Mouse (Mus musculus) erythroblast, embryonic 14.5 days (primary cell): ENCODE results near the gene Vps26c.

ENCODE experiments used
- GATA1 ChIP-seq: IDR thresholded peaks from 2 replicates; pipeline ENCODE4 v1.6.1; 2012; ENCODE audit warnings: low read length, inconsistent platforms, mixed read lengths
- TAL1 ChIP-seq: IDR thresholded peaks from 3 replicates; pipeline ENCODE4 v1.6.1; 2012; ENCODE audit warnings: low read length, inconsistent platforms, mixed read lengths

DNA sequence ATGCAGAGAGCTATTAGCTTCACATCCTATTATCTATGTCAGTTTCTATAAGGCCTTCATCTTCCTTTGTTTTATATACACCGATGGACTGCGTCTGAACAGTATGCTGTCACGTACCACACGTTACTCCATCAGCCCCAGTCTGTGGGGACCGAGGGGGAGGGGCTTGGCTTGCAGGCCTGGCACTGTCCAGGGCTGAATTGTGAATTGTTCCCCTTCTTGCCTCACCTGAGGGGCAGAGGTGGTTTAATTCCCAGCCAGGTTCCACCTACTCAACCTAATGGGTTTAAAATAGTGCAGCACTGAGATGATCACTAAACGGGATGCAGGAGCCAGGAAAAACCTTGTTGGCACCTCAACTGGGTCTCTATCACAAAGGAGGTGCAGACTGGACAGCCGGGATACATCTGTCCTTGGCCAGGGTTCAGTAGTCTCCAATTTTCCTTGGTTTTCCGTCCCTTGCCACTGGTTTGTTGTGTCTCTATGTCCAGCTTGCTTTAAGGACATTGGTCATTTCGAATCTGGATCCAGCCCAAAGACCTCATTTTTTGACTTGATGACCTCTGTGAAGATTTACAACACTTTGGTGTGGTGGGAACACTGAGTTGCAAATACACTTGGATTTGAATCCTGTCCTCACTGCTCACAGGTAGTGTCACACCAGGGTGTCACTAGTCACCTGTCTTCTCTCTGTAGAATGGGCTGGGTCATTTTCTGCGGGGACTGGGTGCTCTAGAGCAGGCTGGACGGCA, 40.4 kb upstream of the Vps26c start:
- no peak for TF ChIP-seq GATA1
- no peak for TF ChIP-seq TAL1
